Mouse (Mus musculus) cerebellum, adult (tissue): ENCODE results near the gene Ptprn2.

Experiments used
- ATAC-seq: cut with Nextera tagmentation; 2 replicates; pipeline ENCODE4 v1.9.2; 2017; ENCODE audit warnings: mild to moderate bottlenecking, moderate library complexity, mixed read lengths; ENCODE audit not compliant: insufficient number of reproducible peaks, low FRiP score, low TSS enrichment

Ptprn2 gene

DNA sequence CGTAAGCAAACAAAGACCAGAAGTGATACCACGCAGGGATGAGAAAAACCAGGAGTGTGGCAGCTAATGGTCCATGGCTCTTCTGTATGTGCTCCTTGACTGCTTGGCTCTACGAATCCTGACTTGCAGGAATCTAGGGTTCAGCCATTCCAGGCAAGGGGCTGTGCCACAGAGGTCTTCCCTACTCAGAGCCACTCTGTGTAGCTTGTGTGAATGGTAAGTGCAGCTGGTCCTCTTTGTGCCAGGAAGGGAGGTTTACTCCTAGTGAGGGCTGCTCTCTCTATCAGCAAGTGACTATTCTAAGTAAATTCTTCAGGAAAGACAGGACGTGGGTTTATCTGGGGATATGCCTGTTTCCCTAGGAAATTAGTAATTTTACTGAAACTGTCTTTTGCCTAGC lies 286.0 kb downstream of the Ptprn2 start:
- ATAC-seq = no peak

DNA sequence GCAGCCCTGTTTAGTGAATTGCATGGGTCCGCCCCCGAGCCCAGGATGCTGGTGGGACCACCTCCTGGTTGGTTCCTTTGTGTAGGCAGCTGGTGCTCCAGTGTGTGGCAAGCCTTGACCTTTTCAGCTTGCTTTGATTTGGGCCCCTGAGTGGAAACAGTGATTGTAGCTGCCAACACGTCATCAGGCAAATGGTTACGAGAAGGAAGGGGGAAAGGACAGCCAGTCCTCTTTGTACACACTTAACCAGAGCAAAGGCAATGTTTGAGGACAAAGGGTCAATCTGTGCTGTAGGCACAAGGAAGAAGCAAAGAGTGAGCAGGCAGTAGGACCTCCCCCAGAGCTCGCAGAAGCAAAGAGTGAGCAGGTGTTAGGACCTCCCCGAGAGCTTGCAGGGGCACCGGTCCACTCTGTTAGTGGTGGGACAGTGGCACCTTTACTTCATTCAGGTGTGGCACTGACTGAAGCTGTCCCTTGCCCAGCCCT lies 286.6 kb downstream of the Ptprn2 start:
- ATAC-seq = no peak

- no peak for ATAC-seq
Measured at GRCm38 (mm10) chr12:116773344-116773743, 287.8 kb downstream of the Ptprn2 start.

- no peak for ATAC-seq
Measured at GRCm38 (mm10) chr12:116776447-116776846, 290.9 kb downstream of the Ptprn2 start.

GRCm38 (mm10) chr12:116778095-116779090 lies 292.9 kb downstream of the Ptprn2 start:
- no peak for ATAC-seq

DNA sequence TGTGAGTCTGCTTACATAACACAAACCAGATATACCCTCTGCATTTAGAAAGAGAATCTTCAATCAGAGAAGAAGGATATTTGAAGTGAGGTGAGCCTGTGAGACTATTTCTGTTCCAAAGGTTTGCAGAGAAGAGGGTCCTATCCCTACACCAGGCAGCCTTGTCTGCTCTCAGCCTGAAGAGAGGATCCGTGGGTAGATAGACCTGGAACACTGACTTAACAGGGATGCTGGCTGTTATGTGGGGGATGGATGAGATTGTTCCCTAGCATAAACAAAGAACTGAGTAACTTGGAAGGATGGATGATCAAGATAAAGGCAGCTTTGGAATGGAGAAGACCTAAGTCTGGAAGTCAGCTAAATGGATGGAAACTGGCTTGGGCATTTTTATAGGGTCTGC lies 294.9 kb downstream of the Ptprn2 start:
- no peak for ATAC-seq

DNA sequence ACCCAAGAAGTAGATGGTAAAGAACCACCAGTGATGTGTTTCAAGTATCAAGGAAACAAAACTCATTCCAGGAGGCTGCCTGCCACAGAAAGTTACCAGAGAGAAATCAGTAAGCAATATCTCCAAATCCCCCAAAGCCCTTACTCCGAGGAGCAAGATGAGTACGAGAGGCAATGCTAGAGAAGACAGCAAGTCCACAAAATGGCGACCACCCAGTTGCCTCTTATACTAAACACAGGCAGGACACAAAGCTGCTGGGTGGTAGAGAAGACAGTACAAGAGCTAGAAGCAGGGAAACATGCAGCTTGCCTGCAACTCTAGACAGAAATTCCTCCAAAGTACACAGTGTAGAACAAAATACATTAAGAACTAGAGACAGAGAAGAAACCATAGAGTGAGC lies 300.2 kb downstream of the Ptprn2 start:
- no peak for ATAC-seq

GRCm38 (mm10) chr12:116788346-116788745 lies 302.8 kb downstream of the Ptprn2 start:
- no peak for ATAC-seq

DNA sequence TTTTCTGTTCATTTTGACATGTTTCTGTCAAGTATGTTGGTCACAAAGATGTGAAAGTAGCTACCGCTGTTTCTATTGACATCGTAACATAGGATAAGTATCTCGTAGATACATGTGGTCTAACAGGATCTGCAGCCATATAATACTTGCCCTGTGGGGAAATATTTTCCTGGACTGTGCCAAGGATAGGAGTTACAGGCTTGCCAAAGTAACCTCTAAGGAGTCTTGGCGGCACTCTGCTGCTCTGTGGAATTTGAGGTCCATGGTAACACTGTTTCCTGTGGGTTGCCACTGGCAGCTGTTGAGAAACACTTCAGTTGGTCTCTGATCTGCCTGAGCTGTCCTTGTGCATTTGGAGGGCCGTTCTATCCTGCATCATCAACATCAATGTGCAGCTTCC lies 317.8 kb downstream of the Ptprn2 start:
- no peak for ATAC-seq

- 0 out of 2 replicates have a peak, but pooled peaks have one; percentile 18 for ATAC-seq
Measured at GRCm38 (mm10) chr12:116804712-116805111, 319.2 kb downstream of the Ptprn2 start.

GRCm38 (mm10) chr12:116805129-116805809 lies 319.7 kb downstream of the Ptprn2 start:
- ATAC-seq = peak; percentile 53; the same call in 1 of the 2 replicates

- ATAC-seq = no peak
Measured at GRCm38 (mm10) chr12:116806089-116806488, 320.6 kb downstream of the Ptprn2 start.

GRCm38 (mm10) chr12:116813012-116813411 lies 327.5 kb downstream of the Ptprn2 start:
- ATAC-seq = no peak

GRCm38 (mm10) chr12:116819836-116820235 lies 334.3 kb downstream of the Ptprn2 start:
- no peak for ATAC-seq

DNA sequence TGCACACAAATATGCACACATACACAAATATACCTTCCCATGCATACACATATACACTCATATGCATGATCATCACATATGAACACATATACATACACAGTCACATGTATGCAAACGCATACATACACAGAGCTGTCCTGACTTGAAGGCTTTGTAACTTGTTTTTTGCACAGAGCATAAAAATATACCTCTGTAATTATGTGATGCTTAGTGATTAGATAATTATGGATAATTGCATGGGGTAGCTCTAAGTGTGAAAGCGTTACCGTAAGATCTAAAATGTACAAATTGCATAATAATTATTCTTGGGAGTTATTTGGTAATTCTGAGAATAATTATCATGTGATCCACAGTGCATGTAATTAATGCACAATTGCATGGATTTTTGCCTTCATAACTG lies 337.8 kb downstream of the Ptprn2 start:
- ATAC-seq = no peak

GRCm38 (mm10) chr12:116827748-116828147 lies 342.2 kb downstream of the Ptprn2 start:
- no peak for ATAC-seq

DNA sequence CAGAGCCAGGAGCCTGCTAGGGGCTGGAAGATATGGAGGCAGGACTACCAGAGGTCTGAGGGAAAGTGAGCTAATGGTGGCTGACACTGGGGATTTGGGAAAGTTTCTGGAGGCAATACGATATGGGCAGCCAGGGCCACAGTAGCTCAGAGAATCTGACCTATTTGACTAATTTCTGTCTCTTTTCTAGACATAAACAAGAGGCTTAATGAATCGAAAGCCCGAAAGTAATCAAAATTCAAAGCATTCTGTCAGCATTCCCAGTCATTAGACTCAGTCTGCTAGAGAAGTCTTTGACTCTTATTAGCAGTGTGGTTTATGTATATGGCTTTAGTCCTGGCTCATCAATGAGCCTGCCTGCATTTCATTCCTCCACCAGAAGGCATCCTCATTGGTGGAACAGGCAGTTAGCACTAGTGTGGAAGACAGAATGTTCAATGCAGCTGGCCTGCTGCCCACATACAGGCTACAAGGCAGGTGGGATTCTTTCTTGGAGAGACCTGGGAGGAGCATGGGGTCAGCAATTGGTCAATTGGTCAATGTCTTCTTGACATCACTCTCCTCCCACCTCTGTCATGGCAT lies 353.2 kb downstream of the Ptprn2 start:
- ATAC-seq = no peak

- no peak for ATAC-seq
Measured at GRCm38 (mm10) chr12:116842723-116843272, 357.3 kb downstream of the Ptprn2 start.

DNA sequence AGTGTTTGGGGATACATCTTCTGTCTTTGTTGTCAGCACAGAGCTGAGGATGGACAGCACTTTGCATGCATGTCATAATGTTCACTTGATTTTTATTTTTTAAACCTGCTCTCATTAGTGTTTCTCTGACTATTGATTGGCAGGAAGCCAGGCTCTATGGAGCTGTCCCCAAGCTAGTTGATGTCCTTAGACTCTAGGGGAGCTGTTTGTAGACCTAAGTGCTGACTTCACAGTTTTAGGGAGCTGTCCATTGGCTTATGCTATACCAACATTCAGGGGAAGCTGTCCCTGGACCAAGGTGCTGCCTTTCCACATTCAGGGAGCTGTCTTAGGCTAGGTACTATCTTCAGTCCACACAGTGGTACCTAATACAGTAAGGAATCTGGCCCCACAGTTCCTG lies 360.7 kb downstream of the Ptprn2 start:
- no peak for ATAC-seq

DNA sequence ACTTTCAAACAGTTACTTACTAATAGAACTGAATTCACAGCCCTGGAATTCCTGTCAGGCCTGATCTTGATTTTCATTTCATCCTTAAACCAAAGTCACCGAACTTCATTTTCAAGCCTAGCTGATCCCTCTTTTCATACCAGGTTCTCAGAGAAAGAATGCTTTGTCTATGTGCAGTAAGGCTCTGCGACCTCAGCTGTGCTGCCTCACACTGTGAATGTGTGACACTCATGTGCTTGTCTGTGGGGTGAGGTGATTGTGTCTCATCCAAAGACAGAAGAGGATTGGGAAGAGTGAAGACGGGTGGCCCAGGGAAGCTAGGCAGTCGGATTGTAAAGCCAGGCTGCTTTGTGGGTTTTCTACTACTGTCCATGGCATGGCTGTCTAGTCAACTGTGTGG lies 361.5 kb downstream of the Ptprn2 start:
- ATAC-seq = no peak

GRCm38 (mm10) chr12:116856307-116856706 lies 370.8 kb downstream of the Ptprn2 start:
- no peak for ATAC-seq
